18 mouse cellular contexts compared by ENCODE assay signal in the genomic region with DNA sequence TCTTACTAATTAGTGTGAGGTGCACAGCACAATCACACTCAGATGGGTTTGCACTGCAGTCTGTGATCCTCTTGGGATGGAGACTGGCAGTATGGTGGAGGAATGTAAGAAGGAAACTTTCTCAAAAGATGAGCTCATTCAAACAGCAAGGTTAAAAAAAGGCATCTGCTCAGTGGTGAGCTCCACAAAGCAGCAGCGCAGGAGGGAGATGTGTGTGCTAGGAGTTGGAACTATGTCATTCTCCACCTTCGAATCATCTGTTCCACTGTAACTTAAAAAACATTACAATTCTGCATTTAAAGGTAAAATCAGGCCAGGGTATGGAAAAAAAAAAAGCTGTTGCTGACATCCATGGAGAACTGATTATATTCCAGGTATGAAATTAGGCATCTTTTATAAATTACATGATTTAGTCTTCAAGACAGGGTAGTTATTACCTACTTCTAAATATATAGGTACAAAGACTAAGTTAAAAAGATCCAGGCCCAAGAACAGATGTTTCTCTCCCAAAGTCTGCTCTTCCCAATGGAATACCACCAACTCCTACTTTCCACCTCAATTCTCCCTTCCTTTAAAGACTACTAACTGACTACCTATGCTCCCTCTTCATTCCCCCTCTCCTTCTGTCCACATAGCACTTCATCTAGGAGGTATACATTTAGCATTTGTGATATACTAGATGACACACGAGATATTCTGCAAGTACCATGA.
DNase-seq lines count a peak whose midpoint lies in the region; ATAC-seq lines count a peak whose summit lies in the region.
"Had no signal": no experiment of that assay in that cellular context is flagged by ENCODE, and none has a peak within 500 bp of the region (broad histone marks: within the 10 kb centered on the region; RNA-seq: fewer than 3 reads in every experiment).

No protein-coding gene starts in this region.

- intact Hi-C loops in left cerebral cortex, postnatal 25 days (cut with DNase I): loop anchor here (5.0 to 10.0 kb wide), 3 partner anchors 445 to 1813 kb away; no protein-coding TSS in a partner anchor

- no peak for DNase-seq in frontal cortex, postnatal 25 days (ENCODE audit: low spot score in 2 of 2)
- DNase-seq in right cerebral cortex, adult 18-20 months: peak; percentile 80
- no peak for DNase-seq in right cerebral cortex, postnatal 14 days
- DNase-seq in left cerebral cortex, postnatal 25 days (ENCODE audit: low spot score in 2 of 2): peak; percentile 38 to 92
- no peak for DNase-seq in gastrocnemius, postnatal 10 days
- DNase-seq: adrenal gland, postnatal 14 days; cerebellum, adult 9-10 months; gastrocnemius, postnatal 25 days; heart, adult 2 months; kidney, adult 8-10 months; kidney, postnatal 14 days; liver, embryonic 13.5 days; lung, adult 2 months; lung, postnatal 14 days; thymus, postnatal 25 days had no signal

- ATAC-seq in frontal cortex, adult (ENCODE audit: low TSS enrichment): peak; percentile 72
- ATAC-seq in inflammation-experienced regulatory T-cells, adult 6 months: no peak
- ATAC-seq: forebrain, embryonic 14.5 days had no signal

Comparison
In these comparisons a context has a peak if more than half of its experiments do, and no peak if none do; other contexts are left out.
1. DNase-seq: peak in right cerebral cortex, adult 18-20 months (single experiment) and left cerebral cortex, postnatal 25 days (2 of 2); none in frontal cortex, postnatal 25 days (0 of 2), right cerebral cortex, postnatal 14 days (single experiment) and gastrocnemius, postnatal 10 days (single experiment).